Mouse (Mus musculus): Measurements from ENCODE around the gene Bmpr1b.

GRCm38 (mm10) chr3:142099151-142099550, 70.1 kb downstream of the Bmpr1b start:
- no peak for TF ChIP-seq ZNF384 (IDR thresholded peaks at IDR 0.05; ENCODE audit: low read depth, low read length)
- TF ChIP-seq HCFC1 (IDR thresholded peaks at IDR 0.05; ENCODE audit: borderline replicate concordance, insufficient read depth, low read length) = no peak
- no peak for TF ChIP-seq MAFK (IDR thresholded peaks at IDR 0.05; ENCODE audit: insufficient read depth, low read depth, low read length)
